12 mouse cellular contexts compared by ENCODE assay signal in genomic region chr15:36968295-36968694, GRCm38 (mm10). TPM values are rescaled to one million over a fixed set of nuclear protein-coding genes. Genes with fewer than 3 reads are reported as not detected.
A peak's percentile ranks its signal among the peaks of the same experiment; 100 is the strongest.
DNase-seq lines count a peak whose midpoint lies in the region; ATAC-seq and TF ChIP-seq lines count a peak whose summit lies in the region.
"Had no signal": no experiment of that assay in that cellular context is flagged by ENCODE, and none has a peak within 500 bp of the region (broad histone marks: within the 10 kb centered on the region; RNA-seq: fewer than 3 reads in every experiment).

No protein-coding gene starts in this region.

- H3K4me1 ChIP-seq in kidney, embryonic 15.5 days, result peaks cover 15% of the 10 kb centered on the region
- H3K4me1 ChIP-seq in forebrain, embryonic 10.5 days, result peaks cover 25% of the 10 kb centered on the region
- H3K4me1 ChIP-seq in intestine, embryonic 14.5 days (replicated peaks; ENCODE audit: control insufficient read depth, insufficient read depth, low read length), result peaks cover 13% of the 10 kb centered on the region; the same call in 1 of the 2 replicates
- peaks cover 20% of the 10 kb centered on the region; the same call in 1 of the 2 replicates for H3K4me1 ChIP-seq in midbrain, postnatal 0 days (ENCODE audit: insufficient read depth, low read length)

- no peak overlapping the region for H3K27ac ChIP-seq in kidney, embryonic 15.5 days
- H3K27ac ChIP-seq in forebrain, embryonic 10.5 days, result peak overlapping the region; percentile 65; the same call in 1 of the 2 replicates
- 0 out of 2 replicates have a peak overlapping the region, but pooled peaks have one; percentile 38 for H3K27ac ChIP-seq in intestine, embryonic 14.5 days (ENCODE audit: low read depth)
- H3K27ac ChIP-seq in midbrain, postnatal 0 days (ENCODE audit: low read depth, low read length), result peak overlapping the region; percentile 98
- H3K27ac ChIP-seq: kidney, postnatal 0 days; liver, embryonic 13.5 days had no signal

- H3K27me3 ChIP-seq in kidney, embryonic 15.5 days, result no peaks in the 10 kb centered on the region
- H3K27me3 ChIP-seq in forebrain, embryonic 10.5 days (ENCODE audit: poor library complexity, severe bottlenecking), result no peaks in the 10 kb centered on the region
- no peaks in the 10 kb centered on the region for H3K27me3 ChIP-seq in intestine, embryonic 14.5 days (replicated peaks; ENCODE audit: control insufficient read depth, insufficient read depth, low read length)
- no peaks in the 10 kb centered on the region for H3K27me3 ChIP-seq in midbrain, postnatal 0 days (ENCODE audit: insufficient read depth, low read length)

- no peak overlapping the region for H3K4me3 ChIP-seq in kidney, embryonic 15.5 days (replicated peaks)
- peak overlapping the region; percentile 33; the same call in 1 of the 2 replicates for H3K4me3 ChIP-seq in forebrain, embryonic 10.5 days
- H3K4me3 ChIP-seq in intestine, embryonic 14.5 days (ENCODE audit: low read depth, low read length), result no peak overlapping the region
- H3K4me3 ChIP-seq in midbrain, postnatal 0 days (ENCODE audit: low read depth, low read length), result peak overlapping the region; percentile 27
- H3K4me3 ChIP-seq: liver, embryonic 13.5 days had no signal

- TF ChIP-seq CTCF in midbrain, postnatal 0 days (IDR thresholded peaks at IDR 0.05), result no peak

- H3K36me3 ChIP-seq in kidney, embryonic 15.5 days, result no peaks in the 10 kb centered on the region
- no peaks in the 10 kb centered on the region for H3K36me3 ChIP-seq in forebrain, embryonic 10.5 days (replicated peaks)
- no peaks in the 10 kb centered on the region for H3K36me3 ChIP-seq in intestine, embryonic 14.5 days (ENCODE audit: control insufficient read depth, insufficient read depth, low read length)
- H3K36me3 ChIP-seq in midbrain, postnatal 0 days (ENCODE audit: insufficient read depth, low read length), result no peaks in the 10 kb centered on the region
- H3K36me3 ChIP-seq: liver, embryonic 13.5 days had no signal

- no peak overlapping the region for H3K9ac ChIP-seq in kidney, embryonic 15.5 days
- no peak overlapping the region for H3K9ac ChIP-seq in intestine, embryonic 14.5 days (ENCODE audit: low read length)
- H3K9ac ChIP-seq in midbrain, postnatal 0 days (replicated peaks; ENCODE audit: low read length, poor library complexity, severe bottlenecking), result peak overlapping the region; percentile 42
- H3K9ac ChIP-seq: liver, embryonic 13.5 days had no signal

- 58% methylated on average over 1 of the region's 1 CpGs for WGBS in kidney, embryonic 15.5 days
- WGBS in forebrain, embryonic 10.5 days, result 69% methylated on average over 1 of the region's 1 CpGs
- 32% methylated on average over 1 of the region's 1 CpGs for WGBS in intestine, embryonic 14.5 days
- 10% methylated on average over 1 of the region's 1 CpGs for WGBS in midbrain, postnatal 0 days

- DNase-seq in kidney, adult 9 months, result no peak
- no peak for DNase-seq in forebrain, embryonic 10.5 days (ENCODE audit: extremely low spot score, low spot score)
- DNase-seq in intestine, embryonic 14.5 days (ENCODE audit: low spot score), result no peak
- DNase-seq in midbrain, postnatal 0 days (ENCODE audit: low spot score), result no peak
- DNase-seq in adrenal gland, postnatal 10 days, result no peak
- DNase-seq in frontal cortex, postnatal 36 days (ENCODE audit: low spot score in 2 of 2), result no peak
- DNase-seq in urinary bladder, postnatal 25 days (ENCODE audit: low spot score), result no peak
- DNase-seq: heart, adult 18-20 months; liver, embryonic 13.5 days; thymus, postnatal 36 days had no signal

- H3K9me3 ChIP-seq in kidney, embryonic 15.5 days (replicated peaks), result no peaks in the 10 kb centered on the region
- H3K9me3 ChIP-seq in forebrain, embryonic 10.5 days, result no peaks in the 10 kb centered on the region
- H3K9me3 ChIP-seq in intestine, embryonic 14.5 days (ENCODE audit: control insufficient read depth, low read length), result no peaks in the 10 kb centered on the region
- no peaks in the 10 kb centered on the region for H3K9me3 ChIP-seq in midbrain, postnatal 0 days (ENCODE audit: low read length)
- H3K9me3 ChIP-seq: liver, embryonic 13.5 days had no signal

- ATAC-seq in kidney, embryonic 15.5 days (replicated peaks; ENCODE audit: low FRiP score), result no peak
- ATAC-seq in intestine, embryonic 14.5 days (replicated peaks; ENCODE audit: low FRiP score, low TSS enrichment, low read depth), result no peak
- ATAC-seq in midbrain, postnatal 0 days (ENCODE audit: low FRiP score), result no peak; the same call in 1 of the 2 replicates

- peak overlapping the region; percentile 47 for H3K4me2 ChIP-seq in kidney, embryonic 15.5 days
- peak overlapping the region; percentile 45 for H3K4me2 ChIP-seq in intestine, embryonic 14.5 days (ENCODE audit: low read length)
- H3K4me2 ChIP-seq in midbrain, postnatal 0 days (ENCODE audit: low read depth, low read length, poor library complexity, severe bottlenecking), result peak overlapping the region; percentile 59
- H3K4me2 ChIP-seq: liver, embryonic 13.5 days had no signal

RNA-seq across cellular contexts. Expression of gene Zfp706, which starts 39.3 kb away (rescaled TPM):
- polyA plus RNA-seq in kidney, embryonic 15.5 days (2015; fragmentation: Nextera tagmentation; extraction: Ambion mirVana), result 428 and 495 TPM in 2 replicates
- polyA plus RNA-seq in forebrain, embryonic 10.5 days (2016; fragmentation: Nextera tagmentation; extraction: Ambion mirVana), result 490 and 521 TPM in 2 replicates
- 460 and 462 TPM in 2 replicates for polyA plus RNA-seq in intestine, embryonic 14.5 days (2014; fragmentation: Nextera tagmentation; extraction: Ambion mirVana)
- 56.4 and 89.2 TPM in 2 replicates for total RNA-seq in midbrain, postnatal 0 days (2014; rRNA removed)
- 476 and 513 TPM in 2 replicates for polyA plus RNA-seq in midbrain, postnatal 0 days (2015; fragmentation: Nextera tagmentation; extraction: Ambion mirVana)
- 100 to 1,000 TPM; 179 to 181 TPM for total RNA-seq in adrenal gland, postnatal 10 days (2021)

Comparison
In these comparisons a context has a peak if more than half of its experiments do, and no peak if none do; other contexts are left out.
1. H3K4me3 ChIP-seq: peak in forebrain, embryonic 10.5 days (single experiment) and midbrain, postnatal 0 days (single experiment); none in kidney, embryonic 15.5 days (single experiment) and intestine, embryonic 14.5 days (single experiment).
2. Peak in every context shown above with its lines, with median percentiles within 50 percentile points of each other: H3K4me2 ChIP-seq.